Mouse (Mus musculus) brain, embryonic 14.5 days (tissue): ENCODE data around the gene Vsx1.

Source experiments
- CTCF ChIP-seq: fragments of 200-500 bp; IDR thresholded peaks from 2 replicates; pipeline ENCODE4 v1.5.1; 2012; ENCODE audit warnings: inconsistent platforms, mild to moderate bottlenecking, moderate library complexity, borderline replicate concordance; ENCODE audit not compliant: insufficient read depth, insufficient read length; ENCODE audit errors: extremely low read depth
- POLR2A ChIP-seq: fragments of 200-500 bp; IDR thresholded peaks from 2 replicates; pipeline ENCODE4 v1.6.1; 2012; ENCODE audit warnings: mild to moderate bottlenecking, inconsistent platforms, borderline replicate concordance; ENCODE audit not compliant: poor library complexity, insufficient read depth, insufficient read length, severe bottlenecking; ENCODE audit errors: extremely low read depth

DNA sequence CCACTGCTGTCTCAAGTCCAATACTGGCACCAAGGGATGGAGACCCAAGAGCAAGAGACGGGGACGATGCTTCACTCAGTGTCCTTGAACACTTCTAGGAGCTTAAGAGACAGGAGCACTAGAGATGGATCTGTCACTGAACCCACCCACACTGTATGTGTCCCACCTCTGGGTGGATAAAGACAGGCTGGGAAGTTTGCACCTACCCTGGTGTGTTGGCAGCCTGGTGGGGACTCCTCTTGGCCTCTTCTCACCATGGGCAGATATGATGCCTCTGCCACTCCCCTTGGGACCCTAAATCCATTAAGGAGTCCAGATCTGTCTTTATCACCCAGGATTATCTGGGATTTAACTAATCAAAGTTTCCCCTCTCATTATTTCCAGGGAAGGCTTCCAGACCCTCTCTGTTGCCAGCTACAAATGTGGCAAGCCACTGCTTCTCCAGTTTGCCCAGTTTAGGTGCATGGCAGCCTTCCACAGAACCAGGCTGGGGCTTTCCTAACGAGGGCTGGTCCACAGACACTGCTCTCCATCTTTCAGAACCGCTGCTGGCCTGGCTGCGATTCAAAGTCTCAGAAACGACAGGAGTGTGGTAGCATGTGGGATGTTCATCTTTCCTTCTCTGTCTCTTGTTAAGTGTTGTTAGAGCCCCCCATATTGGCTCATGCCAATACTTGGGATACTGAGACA, 2.5 kb upstream of the Vsx1 start:
- TF ChIP-seq CTCF (no peak), POLR2A (no peak)
